Mouse (Mus musculus): ENCODE results near the gene Casp12.
"Not testable (repeated sequence)": the region's sequence is repeated elsewhere in the genome, so short reads cannot be mapped to it uniquely, and the experiment has no call there.

Gene Casp12

GRCm38 (mm10) chr9:5345291-5345898, at the start of gene Casp12:
Gene Casp12 (plus strand): TSS chr9:5345430.
- peak; percentile 2 for DNase-seq

DNA sequence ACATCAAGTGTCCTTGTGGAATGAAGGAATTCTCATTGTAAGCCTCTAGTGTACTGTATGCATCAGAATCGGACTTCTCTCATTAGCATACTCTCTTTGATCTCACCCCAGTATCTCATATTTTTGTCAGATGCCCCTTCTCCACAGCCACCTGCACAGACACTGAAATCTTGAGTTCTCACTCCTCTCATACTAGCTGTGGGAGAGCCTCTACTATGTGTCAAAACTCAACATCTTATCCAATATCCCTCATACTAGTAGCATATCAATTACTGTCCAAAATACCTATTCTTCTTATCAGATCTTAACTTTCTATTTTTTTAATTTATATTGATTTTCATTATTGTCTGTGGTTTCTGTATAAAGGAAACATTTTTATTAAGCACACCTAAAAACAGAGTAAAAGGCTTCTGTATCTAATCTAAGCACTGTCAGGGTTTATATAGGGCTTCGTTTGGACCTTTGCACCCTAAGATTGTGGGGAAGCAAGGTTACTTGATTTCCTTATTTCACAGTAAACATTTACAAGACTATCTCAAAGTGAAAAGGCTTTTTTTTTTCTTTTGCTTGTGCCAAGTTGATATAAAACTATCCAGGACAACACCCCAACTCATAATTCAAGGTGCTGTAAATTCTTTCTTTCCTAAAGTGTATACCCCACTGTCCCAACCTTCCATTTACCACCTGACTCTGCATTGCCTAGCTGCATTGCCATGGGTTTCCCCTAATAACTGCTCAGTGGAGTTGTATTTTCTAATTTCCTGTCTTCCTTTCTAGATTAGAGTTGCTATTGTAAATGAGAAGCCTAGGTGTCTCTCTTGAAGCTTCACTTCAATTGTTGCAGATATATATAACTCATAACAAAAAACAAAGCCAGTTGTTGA, 48.6 kb upstream of the Casp12 start:
- DNase-seq = no peak

- no peak for DNase-seq
These were observed 46.7 kb upstream of the Casp12 start, which contains the start of gene Casp1 for GRCm38 (mm10) chr9:5298329-5299131. Gene Casp1 (plus strand): TSS chr9:5298517.

DNA sequence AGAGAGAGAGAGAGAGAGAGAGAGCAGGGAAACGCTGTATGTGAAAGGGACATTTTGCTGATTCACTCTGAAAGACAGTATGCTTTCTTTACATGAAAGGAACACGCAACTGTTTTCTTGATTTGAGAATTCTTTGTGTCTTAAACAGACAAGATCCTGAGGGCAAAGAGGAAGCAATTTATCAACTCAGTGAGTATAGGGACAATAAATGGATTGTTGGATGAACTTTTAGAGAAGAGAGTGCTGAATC, 46.2 kb upstream of the Casp12 start:
- DNase-seq = no peak

- peak; percentile 6 for DNase-seq
These were observed 36.7 kb upstream of the Casp12 start, which contains the start of gene Casp4 for GRCm38 (mm10) chr9:5308561-5308960. Gene Casp4 (plus strand): TSS chr9:5308828.

- DNase-seq = no peak
These were observed 35.1 kb upstream of the Casp12 start for GRCm38 (mm10) chr9:5310112-5310511.

GRCm38 (mm10) chr9:5311435-5311834, 33.8 kb upstream of the Casp12 start:
- no peak for DNase-seq

DNA sequence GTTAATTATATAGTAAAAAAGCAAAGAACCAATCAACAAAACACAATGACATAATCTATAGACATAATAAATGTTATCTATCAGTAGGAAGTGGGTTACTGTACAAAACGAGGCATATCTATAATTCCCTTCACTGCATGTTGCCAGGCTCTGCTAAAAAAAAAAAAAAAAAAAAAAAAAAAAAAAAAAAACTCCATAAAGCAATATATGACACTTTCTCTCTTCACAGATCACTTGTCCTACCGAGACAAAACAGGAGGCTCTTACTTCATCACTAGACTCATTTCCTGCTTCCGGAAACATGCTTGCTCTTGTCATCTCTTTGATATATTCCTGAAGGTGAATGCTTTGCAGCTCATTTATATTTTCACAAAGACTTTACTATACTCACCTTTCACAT, 17.0 kb upstream of the Casp12 start:
- no peak for DNase-seq

DNA sequence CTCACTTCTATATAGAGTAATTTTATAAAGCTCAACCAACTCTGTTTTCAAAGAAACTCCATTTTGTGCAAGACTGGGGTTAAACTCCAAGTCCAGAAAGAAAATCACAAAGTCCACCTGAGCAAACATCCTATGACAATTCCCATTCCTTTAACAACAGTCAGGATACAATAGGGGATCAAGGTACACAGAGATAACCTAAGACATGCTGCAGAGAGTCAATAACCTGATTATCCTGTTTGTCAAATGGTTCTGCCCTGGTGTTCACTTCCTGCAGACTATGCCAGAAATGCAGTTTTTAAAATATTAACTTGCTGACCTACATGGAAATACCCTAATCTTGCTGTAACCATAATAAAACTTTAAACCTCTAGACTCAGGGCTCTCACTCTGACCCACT, 12.8 kb upstream of the Casp12 start:
- DNase-seq = no peak

DNA sequence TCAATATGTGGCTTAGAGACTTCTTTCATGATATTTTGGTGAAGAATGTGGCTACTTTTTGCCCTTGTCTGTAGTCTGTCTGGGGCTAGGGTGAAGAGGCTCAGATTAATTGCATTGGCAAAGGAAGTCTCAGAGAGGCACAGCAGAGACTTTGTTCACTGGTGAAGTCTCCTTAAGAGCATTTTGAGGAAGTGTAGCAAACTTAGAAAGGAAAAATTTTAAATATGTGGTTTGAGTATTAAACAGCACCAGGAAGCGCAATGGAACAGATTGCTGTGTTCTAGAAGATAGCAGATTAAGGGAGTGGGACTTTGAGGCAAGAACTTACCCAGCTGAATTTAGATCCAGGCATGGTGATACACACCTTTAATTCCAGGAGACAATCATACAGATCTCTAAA, 11.8 kb upstream of the Casp12 start:
- no peak for DNase-seq

- DNase-seq = no peak
These were observed 2.1 kb upstream of the Casp12 start for GRCm38 (mm10) chr9:5343092-5343491.

DNA sequence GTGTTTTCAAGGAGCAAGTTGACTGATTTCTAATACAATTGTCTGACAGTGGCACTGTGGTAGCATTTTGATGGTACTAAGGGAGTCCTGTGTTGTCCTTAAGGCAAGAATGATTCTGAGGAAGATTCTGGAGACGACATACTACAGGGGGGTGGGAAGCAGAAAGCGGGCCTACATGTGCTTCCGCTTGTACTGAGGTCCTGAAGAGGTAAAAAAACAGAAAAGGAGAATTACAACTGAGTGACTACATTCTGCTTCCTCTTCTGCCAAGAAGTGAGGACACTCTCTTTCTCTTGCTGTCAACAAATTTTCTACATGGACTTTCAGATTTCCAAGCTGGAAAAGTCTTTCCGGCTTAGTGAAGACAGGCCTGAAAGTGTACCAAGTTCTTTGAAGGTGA, 1.1 kb upstream of the Casp12 start:
- DNase-seq = no peak

DNA sequence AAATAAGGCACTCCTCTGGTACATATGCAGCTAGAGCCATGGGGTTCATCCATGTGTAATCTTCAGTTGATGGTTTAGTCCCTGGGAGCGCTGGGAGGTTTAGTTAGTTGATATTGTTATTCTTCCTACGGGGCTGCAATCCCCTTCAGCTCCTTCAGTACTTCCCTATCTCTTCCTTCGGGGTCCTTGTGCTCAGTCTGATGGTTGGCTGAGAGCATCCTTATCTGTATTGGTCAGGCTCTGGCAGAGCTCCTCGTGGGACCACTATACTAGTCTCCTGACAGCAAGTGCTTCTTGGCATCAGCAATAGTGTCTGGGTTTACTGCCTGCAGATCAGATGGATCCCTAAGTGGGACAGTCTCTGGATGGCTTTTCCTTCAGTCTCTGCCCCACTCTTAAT, 2.2 kb downstream of the Casp12 start:
- DNase-seq = no peak

DNA sequence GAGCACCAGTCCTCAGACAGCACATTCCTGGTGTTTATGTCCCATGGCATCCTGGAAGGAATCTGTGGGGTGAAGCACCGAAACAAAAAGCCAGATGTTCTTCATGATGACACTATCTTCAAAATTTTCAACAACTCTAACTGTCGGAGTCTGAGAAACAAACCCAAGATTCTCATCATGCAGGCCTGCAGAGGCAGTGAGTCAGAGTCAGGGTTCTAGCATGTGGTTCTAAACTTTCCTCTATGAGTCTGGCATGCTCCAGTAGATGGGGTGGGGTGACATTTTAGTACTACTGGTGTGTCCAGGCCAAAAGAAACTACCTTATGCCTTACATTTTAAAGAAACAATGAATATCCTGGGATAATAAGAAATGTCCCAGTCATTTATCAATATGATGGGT, 8.4 kb downstream of the Casp12 start:
- DNase-seq = no peak

DNA sequence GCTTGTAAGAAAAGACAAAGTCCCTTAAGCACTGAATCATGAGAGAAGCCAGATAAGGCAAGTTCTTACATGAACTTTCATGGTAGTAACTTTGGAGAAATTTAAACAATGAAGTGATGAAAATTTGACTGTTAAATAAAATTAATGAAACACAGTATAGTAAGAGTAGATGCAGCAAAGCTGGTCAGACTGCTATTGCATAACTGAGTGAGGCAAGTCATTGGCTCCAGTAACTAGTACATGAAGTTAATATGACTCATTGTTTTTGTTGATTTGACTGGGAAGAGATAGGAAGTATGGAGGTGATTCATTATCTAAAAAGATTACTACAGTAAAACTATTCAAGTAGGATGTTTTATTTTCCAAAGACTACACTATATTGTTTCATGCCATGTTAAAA, 11.6 kb downstream of the Casp12 start:
- no peak for DNase-seq

DNA sequence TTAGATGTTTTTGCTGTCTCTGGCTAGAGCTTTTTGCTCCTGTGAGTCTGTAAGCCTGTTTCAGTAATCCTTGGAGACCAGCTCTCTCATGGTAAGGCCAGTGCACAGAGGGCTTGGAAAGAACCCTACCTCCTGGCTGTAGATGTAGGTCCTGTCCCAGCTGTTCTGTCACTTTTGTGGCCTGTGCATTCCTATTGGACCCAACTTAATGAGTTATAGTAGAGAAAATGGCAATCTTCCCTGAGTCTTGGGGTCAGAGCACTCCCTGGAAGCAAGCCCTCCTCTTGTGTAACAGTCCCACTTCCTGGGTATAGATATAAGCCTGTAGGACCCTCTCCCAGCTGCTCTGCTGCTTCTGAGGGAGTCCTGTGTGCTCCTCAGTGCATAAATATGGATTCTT, 48.3 kb downstream of the Casp12 start:
- no peak for DNase-seq

DNA sequence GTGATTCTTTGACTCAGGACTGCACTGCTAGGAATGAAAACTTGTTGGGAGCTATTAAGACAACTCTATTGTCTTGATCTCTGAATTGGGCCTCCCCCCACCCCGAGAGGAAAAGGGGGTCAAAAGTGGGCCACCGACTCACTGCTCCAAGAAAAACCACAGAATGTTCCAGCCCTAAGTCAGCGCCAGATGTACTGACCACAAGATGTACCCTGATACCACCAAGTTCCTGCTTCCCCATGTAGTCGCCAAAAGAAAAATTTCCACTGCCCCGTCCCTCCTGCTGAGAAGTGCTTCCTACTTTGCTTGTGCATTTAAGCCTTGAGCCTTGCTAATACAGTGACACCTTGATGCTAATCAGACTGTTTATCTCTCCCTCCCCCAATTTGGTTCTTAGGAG, 50.6 kb downstream of the Casp12 start:
- DNase-seq = not testable (repeated sequence)

- DNase-seq = no peak
These were observed 65.8 kb downstream of the Casp12 start for GRCm38 (mm10) chr9:5410988-5411568.

DNA sequence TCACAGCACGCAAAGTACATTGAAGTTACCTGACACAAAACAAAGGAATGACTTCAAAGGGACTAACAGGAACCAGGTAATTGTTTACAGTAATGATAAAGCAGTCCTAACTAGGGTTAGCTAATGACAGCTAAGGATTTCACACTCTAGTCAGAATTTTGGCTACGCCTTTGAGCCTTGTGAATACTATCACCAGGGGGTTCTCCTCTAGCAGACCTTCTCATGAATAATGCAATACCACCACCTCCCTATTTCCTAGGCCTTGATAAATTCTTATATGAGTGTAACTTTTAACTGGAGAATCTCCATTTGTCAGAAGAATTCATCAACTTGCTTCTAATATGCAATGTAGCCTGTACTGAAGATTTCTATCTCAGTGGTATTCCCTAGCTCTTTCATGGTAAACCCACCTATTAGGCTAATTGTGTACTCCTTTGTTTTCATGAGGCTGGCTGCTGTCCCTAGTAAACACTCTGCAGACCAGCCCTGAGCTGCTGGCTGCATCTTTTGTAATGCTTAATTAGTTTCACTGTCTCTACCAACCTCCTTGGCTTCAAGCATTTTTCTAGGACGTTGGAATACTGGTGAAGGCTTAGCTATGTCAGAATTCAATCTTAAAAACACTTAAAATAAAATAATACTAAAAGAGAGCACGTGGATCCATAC, 67.3 kb downstream of the Casp12 start:
- DNase-seq = no peak

- no peak for DNase-seq
These were observed 72.6 kb downstream of the Casp12 start for GRCm38 (mm10) chr9:5417871-5418270.
